Mouse (Mus musculus) intestine, embryonic 15.5 days (tissue): Measurements from ENCODE around the gene Gm27027. TPM values are rescaled to one million over a fixed set of nuclear protein-coding genes. Genes with fewer than 3 reads are reported as not detected.

ENCODE experiments used
- ATAC-seq: fragments of 200-750 bp; cut with Nextera tagmentation; 2 replicates; pipeline ENCODE4 v1.8.0; 2017; ENCODE audit warnings: moderate TSS enrichment, moderate library complexity
- H3K27ac ChIP-seq: fragments of 300-500 bp; sonication (generic); 2 replicates; pipeline ENCODE4 v1.5.1; 2015; ENCODE audit warnings: mild to moderate bottlenecking, inconsistent platforms
- H3K27me3 ChIP-seq: fragments of 300-500 bp; sonication (generic); replicated peaks from 2 replicates; pipeline ENCODE4 v1.6.1; 2015; ENCODE audit warnings: inconsistent platforms
- H3K36me3 ChIP-seq: fragments of 300-500 bp; sonication (generic); 2 replicates; pipeline ENCODE4 v1.6.1; 2015; ENCODE audit warnings: inconsistent platforms
- H3K4me1 ChIP-seq: fragments of 300-500 bp; sonication (generic); replicated peaks from 2 replicates; pipeline ENCODE4 v1.6.1; 2015; ENCODE audit warnings: inconsistent platforms
- H3K4me2 ChIP-seq: fragments of 300-500 bp; sonication (generic); replicated peaks from 2 replicates; pipeline ENCODE4 v1.6.1; 2015; ENCODE audit warnings: mild to moderate bottlenecking, inconsistent platforms
- H3K4me3 ChIP-seq: fragments of 300-500 bp; sonication (generic); replicated peaks from 2 replicates; pipeline ENCODE4 v1.5.1; 2015; ENCODE audit warnings: inconsistent platforms
- H3K9ac ChIP-seq: fragments of 300-500 bp; sonication (generic); 2 replicates; pipeline ENCODE4 v1.6.1; 2015; ENCODE audit warnings: inconsistent platforms
- H3K9me3 ChIP-seq: fragments of 300-500 bp; sonication (generic); 2 replicates; pipeline ENCODE4 v1.6.1; 2016; ENCODE audit warnings: inconsistent platforms
- WGBS: fragments of 180-500 bp; shearing (Covaris S2); methylation state at CpG from one replicate; pipeline ENCODE4 v1.1.7; 2015; 5-methylcytosine and 5-hydroxymethylcytosine counted together
- polyA plus RNA-seq: library from polyadenylated mRNA; unstranded; fragments of >200 nt; fragmentation: Nextera tagmentation; extraction: Ambion mirVana; gene quantifications from 2 replicates; pipeline ENCODE4 v1.2.1, GENCODE M21; 2015

The Gm27027 gene
- not detected in 2 replicates for polyA plus RNA-seq

DNA sequence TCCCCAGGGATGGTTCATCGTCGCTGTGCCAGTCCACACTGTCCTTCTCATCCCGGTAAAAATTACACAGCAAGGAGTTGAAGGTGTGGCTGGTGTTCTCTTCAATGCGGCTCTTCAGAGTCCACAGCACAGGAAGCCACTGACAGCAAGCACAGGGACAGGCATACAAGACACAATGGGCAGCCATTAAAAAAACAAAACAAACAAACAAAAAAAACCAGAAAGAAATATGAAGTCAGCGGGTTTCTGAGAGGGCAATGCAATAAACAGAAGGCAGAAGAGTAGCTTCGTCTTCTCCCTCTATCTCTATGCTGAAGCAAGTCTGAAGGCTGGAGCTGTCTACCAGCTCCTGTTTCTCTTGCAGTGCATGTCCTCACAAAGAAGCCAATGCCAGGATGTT lies at the start of gene Gm27027:
Gene Gm27027 (minus strand): TSS at position 101 of the 400 bp plus-strand sequence.
- no peaks in the 10 kb centered on the region for H3K9me3 ChIP-seq
- ATAC-seq = no peak
- no peak within 1 kb of the TSS for H3K27ac ChIP-seq
- H3K4me2 ChIP-seq = no peak within 1 kb of the TSS
- H3K9ac ChIP-seq = no peak within 1 kb of the TSS
- no peaks in the 10 kb centered on the region for H3K27me3 ChIP-seq
- no peaks in the 10 kb centered on the region for H3K4me1 ChIP-seq
- WGBS = 88% methylated on average over 6 of the region's 6 CpGs
- H3K4me3 ChIP-seq = no peak within 1 kb of the TSS
- H3K36me3 ChIP-seq = peaks cover 19% of the 10 kb centered on the region

DNA sequence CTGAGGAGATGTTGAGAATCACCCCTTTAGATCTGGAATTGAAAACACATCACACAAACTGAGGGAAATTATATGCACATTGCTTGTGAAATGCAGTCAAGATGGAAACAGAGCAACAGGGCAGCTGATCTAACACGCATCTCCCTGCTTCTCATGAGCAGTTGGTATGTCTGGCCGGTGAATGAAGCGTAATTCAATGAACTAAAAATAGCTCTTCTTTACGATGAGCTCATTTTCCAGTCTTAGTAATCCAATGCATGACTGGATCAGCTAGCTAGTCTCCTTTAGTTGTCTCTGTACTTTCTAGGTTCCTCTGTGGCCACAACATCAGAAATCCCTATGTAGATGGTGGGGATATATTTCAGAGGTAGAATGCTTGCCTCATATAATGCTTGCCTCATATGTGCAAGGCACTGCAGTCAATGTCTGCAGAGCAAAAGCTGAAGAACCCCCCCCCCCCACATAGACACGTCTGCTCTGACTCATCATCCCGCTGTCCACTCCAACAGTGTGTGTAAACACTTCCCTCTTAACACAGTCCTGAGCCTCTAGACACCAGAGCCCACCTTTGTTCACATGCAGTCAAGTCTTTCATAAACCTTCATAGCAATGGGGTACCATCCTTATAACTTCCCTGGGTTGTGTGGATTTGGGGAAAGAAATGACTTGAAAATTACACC lies 49.4 kb upstream of the Gm27027 start:
- no peak overlapping the region for H3K4me2 ChIP-seq
- 25% methylated on average over 6 of the region's 6 CpGs for WGBS
- H3K36me3 ChIP-seq = no peaks in the 10 kb centered on the region
- peaks cover 8% of the 10 kb centered on the region; the same call in 1 of the 2 replicates for H3K4me1 ChIP-seq
- no peak overlapping the region for H3K9ac ChIP-seq
- H3K27ac ChIP-seq = no peak overlapping the region
- H3K4me3 ChIP-seq = no peak overlapping the region
- peak; percentile 27; the same call in 1 of the 2 replicates for ATAC-seq
- no peaks in the 10 kb centered on the region for H3K27me3 ChIP-seq
- H3K9me3 ChIP-seq = no peaks in the 10 kb centered on the region

- H3K27me3 ChIP-seq = no peaks in the 10 kb centered on the region
- H3K9ac ChIP-seq = no peak overlapping the region
- H3K36me3 ChIP-seq = no peaks in the 10 kb centered on the region
- 70% methylated on average over 2 of the region's 2 CpGs for whole genome bisulfite sequencing
- peak; percentile 83 for ATAC-seq
- H3K4me3 ChIP-seq = no peak overlapping the region
- no peak overlapping the region for H3K27ac ChIP-seq
- no peaks in the 10 kb centered on the region for H3K9me3 ChIP-seq
- H3K4me1 ChIP-seq = peaks cover 7% of the 10 kb centered on the region; the same call in 1 of the 2 replicates
- no peak overlapping the region for H3K4me2 ChIP-seq
Measured at GRCm38 (mm10) chr2:94044174-94044573, 48.0 kb upstream of the Gm27027 start.

- WGBS = 66% methylated on average over 5 of the region's 5 CpGs
- Histone ChIP-seq H3K27me3 (no peaks in the 10 kb centered on the region), H3K9me3 (no peaks in the 10 kb centered on the region), H3K4me2 (no peak overlapping the region), H3K9ac (no peak overlapping the region), H3K4me1 (peaks cover 2% of the 10 kb centered on the region; the same call in 1 of the 2 replicates), H3K36me3 (no peaks in the 10 kb centered on the region), H3K27ac (no peak overlapping the region), H3K4me3 (no peak overlapping the region)
- no peak for ATAC-seq
Measured at GRCm38 (mm10) chr2:94043662-94044061, 47.5 kb upstream of the Gm27027 start.

- no peaks in the 10 kb centered on the region for H3K36me3 ChIP-seq
- H3K27ac ChIP-seq = no peak overlapping the region
- H3K9me3 ChIP-seq = no peaks in the 10 kb centered on the region
- H3K27me3 ChIP-seq = no peaks in the 10 kb centered on the region
- 92% methylated on average over 3 of the region's 3 CpGs for WGBS
- H3K4me2 ChIP-seq = no peak overlapping the region
- ATAC-seq = no peak
- no peak overlapping the region for H3K4me3 ChIP-seq
- peaks cover 2% of the 10 kb centered on the region; the same call in 1 of the 2 replicates for H3K4me1 ChIP-seq
- H3K9ac ChIP-seq = no peak overlapping the region
Measured at GRCm38 (mm10) chr2:94042461-94042860, 46.3 kb upstream of the Gm27027 start.

DNA sequence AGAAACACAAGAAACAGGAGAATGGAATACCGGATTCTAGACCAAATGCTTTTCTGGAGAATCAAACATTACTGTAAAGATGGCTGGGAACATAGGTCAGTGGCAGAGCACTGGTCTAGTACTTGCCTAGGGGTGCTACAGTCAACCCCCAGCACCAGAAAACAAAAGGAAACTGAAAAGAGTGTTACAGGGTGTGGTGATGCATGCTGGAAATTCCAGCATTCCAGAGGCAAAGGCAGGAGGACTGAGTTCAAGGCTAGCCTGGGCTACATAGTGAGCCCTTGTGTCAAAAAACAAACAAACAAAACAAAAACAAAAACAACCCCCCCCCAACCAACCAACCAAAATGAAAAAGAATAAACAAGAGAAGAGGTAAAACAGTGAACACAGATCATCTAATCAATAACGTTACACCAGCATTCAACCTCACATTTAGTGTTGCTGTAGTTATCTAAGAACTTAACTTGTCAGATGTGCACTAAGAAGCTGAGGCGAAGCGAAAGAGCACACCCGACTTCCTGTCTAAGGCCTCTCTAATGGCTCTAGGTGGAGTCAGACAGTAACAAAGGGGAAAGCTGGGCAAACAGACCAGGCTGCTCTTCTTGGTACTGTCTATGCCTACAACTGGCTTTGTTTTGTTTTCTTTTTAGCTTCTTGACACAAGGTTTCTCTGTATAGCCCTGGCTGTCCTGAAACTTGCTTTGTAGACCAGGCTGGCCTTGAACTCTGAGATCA lies 44.4 kb upstream of the Gm27027 start:
- H3K9me3 ChIP-seq = no peaks in the 10 kb centered on the region
- no peak overlapping the region for H3K4me2 ChIP-seq
- no peak overlapping the region for H3K9ac ChIP-seq
- peaks cover 2% of the 10 kb centered on the region; the same call in 1 of the 2 replicates for H3K4me1 ChIP-seq
- no peak overlapping the region for H3K4me3 ChIP-seq
- H3K36me3 ChIP-seq = no peaks in the 10 kb centered on the region
- ATAC-seq = no peak
- no peaks in the 10 kb centered on the region for H3K27me3 ChIP-seq
- 87% methylated on average over 5 of the region's 5 CpGs for WGBS
- no peak overlapping the region for H3K27ac ChIP-seq

DNA sequence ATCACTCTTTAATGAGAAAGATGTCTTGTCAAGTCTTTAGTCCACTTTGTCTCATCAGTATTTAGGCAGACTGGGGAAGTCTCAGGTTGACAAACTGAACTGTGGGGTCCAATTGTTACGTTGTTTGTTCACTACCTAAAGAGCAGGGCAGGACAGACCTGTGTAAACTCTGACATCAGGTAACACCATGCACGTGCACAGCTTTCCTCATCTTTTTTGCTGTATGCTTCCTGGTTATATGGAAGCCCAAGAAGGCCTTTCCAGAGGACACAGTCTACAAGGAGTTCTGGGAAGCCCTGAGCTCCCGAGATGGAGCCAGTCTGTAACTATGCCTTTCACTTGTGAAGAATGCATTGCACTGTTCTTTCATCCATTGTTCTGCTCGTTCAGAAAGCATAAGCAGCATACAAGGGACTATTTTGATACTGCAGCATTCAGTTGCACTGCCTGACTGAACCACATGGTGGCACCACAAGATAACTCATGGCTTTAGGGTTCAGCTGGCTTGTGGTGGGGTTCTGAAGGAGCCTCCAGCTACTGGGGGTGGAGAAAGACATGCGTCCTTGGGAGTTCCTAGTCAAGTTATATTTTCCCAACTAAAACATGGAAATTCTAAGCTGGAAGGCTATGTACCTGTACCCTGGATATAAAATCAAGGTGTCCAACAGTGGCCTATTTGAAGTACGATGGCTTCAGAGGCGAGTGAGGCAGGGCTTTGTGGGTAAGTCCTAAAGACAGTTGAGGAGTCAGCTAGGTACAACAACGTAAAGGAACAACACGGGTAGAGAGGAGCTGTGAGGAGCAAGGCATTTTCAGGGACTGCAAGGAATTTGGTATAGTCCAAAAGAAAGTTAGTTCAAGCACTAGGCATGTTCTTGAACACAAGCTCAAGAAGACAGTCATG lies 39.5 kb upstream of the Gm27027 start:
- no peaks in the 10 kb centered on the region for H3K9me3 ChIP-seq
- no peaks in the 10 kb centered on the region for H3K4me1 ChIP-seq
- no peak for ATAC-seq
- H3K36me3 ChIP-seq = no peaks in the 10 kb centered on the region
- no peaks in the 10 kb centered on the region for H3K27me3 ChIP-seq
- no peak overlapping the region for H3K27ac ChIP-seq
- no peak overlapping the region for H3K4me3 ChIP-seq
- no peak overlapping the region for H3K4me2 ChIP-seq
- H3K9ac ChIP-seq = no peak overlapping the region
- WGBS = 69% methylated on average over 9 of the region's 9 CpGs

- Histone ChIP-seq H3K4me1 (no peaks in the 10 kb centered on the region), H3K9me3 (no peaks in the 10 kb centered on the region), H3K27me3 (no peaks in the 10 kb centered on the region), H3K36me3 (no peaks in the 10 kb centered on the region), H3K27ac (no peak overlapping the region), H3K9ac (no peak overlapping the region), H3K4me3 (no peak overlapping the region), H3K4me2 (no peak overlapping the region)
- no peak for ATAC-seq
Measured at GRCm38 (mm10) chr2:94030602-94031001, 34.4 kb upstream of the Gm27027 start.

GRCm38 (mm10) chr2:94024637-94025036 lies 28.5 kb upstream of the Gm27027 start:
- no peak for ATAC-seq
- 47% methylated on average over 6 of the region's 6 CpGs for WGBS
- no peak overlapping the region for H3K4me2 ChIP-seq

DNA sequence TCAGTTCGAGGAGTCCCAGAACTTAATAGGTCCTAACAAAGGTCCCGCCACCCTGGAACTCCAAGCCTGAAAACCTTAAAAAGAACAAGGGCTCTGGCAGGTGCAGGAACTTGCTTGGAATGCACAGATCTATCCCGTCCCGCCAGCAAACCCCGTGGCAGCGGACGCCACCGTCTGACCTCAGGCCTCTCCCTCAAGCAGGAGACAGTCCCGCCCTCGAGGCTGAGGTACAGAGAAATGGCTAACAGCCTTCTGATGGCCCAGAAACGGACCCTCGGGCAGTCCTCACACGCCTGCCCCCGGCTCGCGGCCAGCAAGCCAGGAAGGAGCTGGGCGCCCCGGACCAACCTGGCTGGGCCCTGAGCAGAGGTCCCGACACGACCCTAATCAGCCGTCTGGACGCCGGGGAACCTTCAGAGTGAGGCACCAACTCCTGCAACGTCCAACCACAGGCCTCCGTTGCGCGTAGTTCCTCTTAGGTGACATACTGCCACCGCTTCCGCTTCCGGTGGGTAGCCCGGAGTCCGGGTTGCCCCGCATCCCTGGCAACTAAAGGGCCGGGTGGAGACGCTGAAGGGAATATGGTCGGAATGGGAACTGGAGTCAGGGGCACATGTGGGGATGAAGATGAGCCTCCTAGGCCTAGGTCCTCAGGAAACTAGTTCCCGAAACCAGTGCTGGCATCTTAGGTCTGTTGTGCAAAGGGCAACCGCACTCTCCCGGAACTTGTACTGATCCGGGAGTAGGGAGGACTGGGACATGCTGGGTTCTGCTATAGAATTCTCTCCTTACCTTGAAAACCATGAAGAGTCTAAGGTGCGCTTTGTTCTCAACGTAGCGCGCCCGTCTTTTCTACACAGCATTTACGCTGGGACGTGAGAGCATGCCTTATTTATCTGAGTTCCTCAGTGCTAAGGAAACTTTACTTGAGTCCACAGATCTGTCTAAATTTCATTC lies 14.5 kb upstream of the Gm27027 start, which contains the start of gene Alkbh3:
Gene Alkbh3 (minus strand): TSS at position 473 of the 957 bp plus-strand sequence.
- H3K27ac ChIP-seq = peak within 1 kb of the TSS; percentile 59; the same call in 1 of the 2 replicates
- ATAC-seq = peak; percentile 99

More at GRCm38 (mm10) chr2:94024637-94025036, 28.5 kb upstream of the Gm27027 start:
- Histone ChIP-seq H3K27ac (no peak overlapping the region), H3K9me3 (no peaks in the 10 kb centered on the region), H3K4me1 (no peaks in the 10 kb centered on the region), H3K4me3 (no peak overlapping the region), H3K9ac (no peak overlapping the region), H3K27me3 (no peaks in the 10 kb centered on the region), H3K36me3 (no peaks in the 10 kb centered on the region)

GRCm38 (mm10) chr2:94002331-94002730 lies 6.2 kb upstream of the Gm27027 start:
- Histone ChIP-seq H3K9ac (no peak overlapping the region), H3K4me2 (no peak overlapping the region), H3K27ac (no peak overlapping the region), H3K9me3 (no peaks in the 10 kb centered on the region), H3K27me3 (no peaks in the 10 kb centered on the region), H3K36me3 (peaks cover 40% of the 10 kb centered on the region), H3K4me3 (no peak overlapping the region), H3K4me1 (no peaks in the 10 kb centered on the region)
- WGBS = 6% methylated on average over 2 of the region's 2 CpGs
- peak; percentile 75 for ATAC-seq

More for the DNA sequence above, 14.5 kb upstream of the Gm27027 start, which contains the start of gene Alkbh3:
- Histone ChIP-seq H3K36me3 (0 out of 2 replicates have a peak, but pooled peaks cover 10% of the 10 kb centered on the region), H3K4me3 (peak within 1 kb of the TSS; percentile 89), H3K4me2 (peak within 1 kb of the TSS; percentile 82), H3K9me3 (no peaks in the 10 kb centered on the region), H3K27me3 (no peaks in the 10 kb centered on the region), H3K9ac (peak within 1 kb of the TSS; percentile 93), H3K4me1 (peaks cover 4% of the 10 kb centered on the region; the same call in 1 of the 2 replicates)
- WGBS = 4% methylated on average over 47 of the region's 47 CpGs
